Mouse (Mus musculus) mouse trophoblast stem cell (cell line): ENCODE results near the gene Pxn.
"Not testable (repeated sequence)": the region's sequence is repeated elsewhere in the genome, so short reads cannot be mapped to it uniquely, and the experiment has no call there.

Experiments used
- in situ Hi-C, 2 experiments: fragments of 300-500 bp; cut with MseI, MboI; formaldehyde crosslinking; loops; 2 replicates in 1 of 2; 3 replicates in 1 of 2; pipeline ENCODE4 v1.15.1; 2025

Pxn gene

DNA sequence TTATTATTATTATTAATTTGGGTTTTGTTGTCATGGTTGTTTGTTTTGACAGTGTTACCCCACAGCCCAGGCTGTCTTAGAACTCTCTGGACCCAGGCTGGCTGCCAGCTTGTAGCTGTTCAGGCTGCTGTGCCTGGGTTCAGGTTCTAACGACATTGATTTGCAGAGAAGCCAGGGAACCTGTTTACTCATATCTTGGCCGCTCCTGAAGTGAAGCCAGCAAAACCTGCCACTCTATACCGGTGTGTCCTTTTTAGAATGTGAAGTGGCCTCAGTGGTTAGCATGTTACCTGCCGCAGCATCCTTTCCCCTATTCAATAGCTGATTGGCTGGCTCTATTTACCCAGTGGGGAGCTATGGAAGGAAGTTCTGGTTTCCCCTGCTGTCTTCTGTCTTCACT lies 19.8 kb upstream of the Pxn start:
- in situ Hi-C loops, result no loop called here

DNA sequence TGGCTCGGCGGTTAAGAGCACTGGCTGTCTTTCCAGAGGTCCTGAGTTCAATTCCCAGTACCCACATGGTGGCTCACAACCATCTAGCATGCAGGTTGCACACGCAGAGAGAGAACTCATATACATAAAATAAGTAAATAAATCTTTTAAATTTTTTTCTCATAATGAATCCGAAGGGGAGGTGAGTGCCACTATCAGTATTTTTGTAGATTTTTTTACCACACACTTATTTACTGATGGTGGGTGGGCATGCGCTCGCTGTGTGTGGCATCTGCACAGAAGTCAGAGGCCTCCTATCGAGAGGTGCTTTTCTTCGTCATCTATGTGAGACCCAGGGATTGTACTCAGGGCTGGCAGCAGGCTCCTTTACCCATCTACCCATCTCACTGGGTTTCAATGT lies 19.1 kb upstream of the Pxn start:
- in situ Hi-C loops, result no loop called here

DNA sequence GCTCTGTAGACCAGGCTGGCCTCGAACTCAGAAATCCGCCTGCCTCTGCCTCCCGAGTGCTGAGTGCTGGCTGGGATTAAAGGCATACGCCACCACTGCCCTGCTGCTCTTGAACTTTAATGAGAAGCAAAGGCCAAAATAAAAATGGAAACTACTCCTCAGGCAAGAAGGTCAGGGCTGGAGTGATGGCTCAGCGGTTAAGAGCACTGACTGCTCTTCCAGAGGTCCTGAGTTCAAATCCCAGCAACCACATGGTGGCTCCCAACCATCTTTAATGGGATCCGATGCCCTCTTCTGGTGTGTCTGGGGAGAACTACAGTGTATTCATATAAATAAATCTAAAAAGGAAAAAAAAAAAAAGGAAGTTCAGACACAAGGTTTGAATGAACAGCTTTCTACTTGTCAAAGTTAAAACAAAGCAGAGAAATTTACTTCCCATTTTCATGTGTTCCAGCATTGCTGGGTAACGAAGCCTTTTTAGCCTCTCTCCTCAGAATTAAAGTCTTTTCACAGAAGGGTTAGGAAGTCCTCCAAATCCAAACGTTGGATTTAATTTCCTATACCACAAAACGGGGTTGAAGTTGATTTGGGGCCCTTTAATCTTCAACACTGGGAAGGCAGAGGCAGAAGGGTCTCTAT lies 18.4 kb upstream of the Pxn start:
- in situ Hi-C loops, result no loop called here

DNA sequence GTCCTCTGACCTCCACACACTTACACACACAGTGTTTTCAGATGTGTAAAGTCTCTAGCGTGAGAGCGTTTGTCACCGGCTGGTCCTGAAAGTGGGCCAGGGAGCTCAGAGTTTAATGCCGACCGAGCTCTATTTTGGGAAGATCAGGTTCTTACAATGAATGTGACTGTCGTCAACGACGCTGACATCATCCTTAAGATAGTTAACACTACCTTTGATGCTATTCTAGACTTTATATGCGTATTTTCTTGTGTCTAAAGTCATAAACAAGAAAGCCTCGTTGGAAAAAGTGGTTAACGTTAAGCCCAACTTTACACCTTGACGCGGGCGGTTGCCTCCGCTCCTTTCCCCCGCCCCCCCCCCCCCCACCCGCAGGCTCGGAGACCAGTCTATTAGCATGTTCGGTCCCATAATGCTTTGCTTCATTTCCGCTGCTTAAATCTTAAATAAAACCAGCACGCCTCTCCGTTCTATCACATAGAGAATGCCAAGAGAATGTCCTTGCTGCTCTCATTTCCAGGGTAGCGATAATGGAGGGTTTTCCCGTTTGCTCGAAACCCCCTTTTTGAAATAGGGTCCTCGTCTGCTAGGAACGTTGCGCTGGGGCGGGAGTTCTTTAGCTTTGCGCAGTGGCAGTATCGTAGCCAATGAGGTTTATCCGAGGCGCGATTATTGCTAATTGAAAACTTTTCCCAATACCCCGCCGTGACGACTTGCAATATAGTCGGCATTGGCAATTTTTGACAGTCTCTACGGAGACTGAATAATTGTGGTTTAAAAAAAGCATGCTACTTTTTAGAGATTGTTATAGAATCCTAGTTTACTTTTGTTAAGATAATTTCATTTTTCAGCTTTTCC lies 17.4 kb upstream of the Pxn start:
- in situ Hi-C loops, result no loop called here

DNA sequence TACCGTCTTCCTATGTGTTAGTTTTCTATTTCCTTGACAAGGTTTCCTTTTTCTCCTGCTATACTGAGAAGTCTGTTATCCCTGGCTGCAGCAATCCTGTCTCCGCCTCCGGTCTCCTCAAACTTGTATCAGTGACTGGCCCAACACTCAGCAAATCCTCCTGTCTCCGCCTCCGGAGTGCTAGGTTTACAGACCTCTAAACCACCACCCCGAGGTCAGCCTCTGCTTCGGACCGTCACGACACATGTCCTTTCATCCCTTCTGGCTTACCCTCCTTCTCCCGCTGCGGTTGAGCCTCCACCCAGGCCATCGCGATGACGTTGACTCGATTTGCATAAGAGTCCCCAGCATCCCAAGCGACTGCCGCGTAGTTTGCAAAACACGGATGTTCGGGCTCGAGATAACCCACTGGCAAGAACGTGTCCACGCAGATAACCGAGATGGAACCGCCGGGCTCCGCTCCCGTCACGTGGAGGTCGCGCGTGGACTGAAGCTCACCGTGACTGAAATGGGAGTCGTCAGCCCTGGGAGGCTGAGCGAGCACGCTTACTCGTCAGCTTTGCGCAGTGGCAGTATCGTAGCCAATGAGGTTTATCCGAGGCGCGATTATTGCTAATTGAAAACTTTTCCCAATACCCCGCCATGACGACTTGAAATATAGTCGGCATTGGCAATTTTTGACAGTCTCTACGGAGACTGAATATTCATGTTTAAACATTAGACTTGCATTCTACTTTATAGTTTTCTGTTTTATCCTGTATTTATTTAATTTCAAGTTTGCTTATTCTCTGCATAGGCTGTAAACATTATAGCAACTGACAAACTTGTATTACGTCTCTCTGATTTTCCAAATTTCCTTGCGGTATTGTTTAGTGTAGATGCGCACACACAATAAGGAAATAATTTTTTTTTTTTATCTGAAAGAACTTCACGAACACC lies 16.5 kb upstream of the Pxn start:
- in situ Hi-C loops, result no loop called here

DNA sequence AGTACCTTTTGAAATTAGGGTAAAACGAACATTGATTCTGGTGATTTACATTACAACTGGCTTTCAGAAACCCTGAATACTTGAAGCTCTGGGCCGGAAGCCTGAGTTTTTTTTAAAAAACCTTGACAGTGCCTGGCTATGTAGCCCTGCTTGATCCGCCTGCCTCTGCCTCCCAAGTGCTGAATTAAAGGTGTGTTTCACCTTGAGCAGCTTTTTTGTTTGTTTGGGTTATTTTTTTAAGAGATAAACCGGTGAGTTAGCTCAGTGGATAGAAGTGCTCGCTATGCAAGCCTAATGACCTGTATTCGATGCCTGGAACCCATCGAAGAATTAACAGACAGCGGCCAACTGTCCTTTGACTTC lies 15.9 kb upstream of the Pxn start:
- in situ Hi-C loops, result no loop called here

DNA sequence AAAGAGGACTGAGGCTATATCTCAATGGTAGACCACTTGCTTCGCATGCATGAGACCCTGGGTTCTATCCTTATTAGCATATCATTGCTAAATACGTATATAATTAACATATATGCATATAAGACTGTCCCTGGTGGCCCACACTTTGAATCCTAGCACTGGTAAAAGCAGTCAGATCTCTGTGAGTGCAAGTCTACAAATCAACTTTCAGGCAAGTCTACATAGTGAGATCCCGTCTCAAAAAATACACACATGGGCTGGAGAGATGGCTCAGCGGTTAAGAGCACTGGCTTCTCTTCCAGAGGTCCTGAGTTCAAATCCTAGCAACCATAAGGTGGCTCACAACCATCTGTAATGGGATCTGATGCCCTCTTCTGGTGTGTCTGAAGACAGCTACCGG lies 15.4 kb upstream of the Pxn start:
- in situ Hi-C loops, result no loop called here

DNA sequence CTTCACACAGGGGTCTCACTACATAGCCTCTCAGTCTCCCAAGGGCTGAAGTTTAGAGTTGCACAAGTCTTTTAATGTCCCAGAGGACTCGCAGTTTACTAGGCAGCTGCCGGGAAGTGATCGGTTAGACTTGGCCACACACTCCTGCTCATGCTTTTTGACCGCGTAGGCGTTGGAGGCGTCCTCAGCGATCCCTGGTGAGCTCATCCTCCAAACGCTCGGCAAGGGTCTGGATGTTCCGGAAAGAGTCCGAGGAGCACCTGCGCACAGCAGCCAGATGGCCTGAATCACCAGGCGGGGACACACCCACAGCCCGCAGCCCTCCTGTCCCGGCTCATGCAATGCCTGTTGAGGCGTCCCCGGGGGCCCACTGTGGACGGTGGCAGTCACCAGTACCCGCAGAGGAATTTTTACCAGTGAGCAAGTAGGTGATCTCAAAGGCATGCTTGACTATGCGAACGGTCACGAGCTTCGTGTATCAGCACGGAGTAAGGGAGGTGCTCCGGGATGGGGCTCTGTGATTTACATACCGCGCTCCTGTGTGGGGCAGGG lies 14.6 kb upstream of the Pxn start:
- in situ Hi-C loops, result no loop called here

DNA sequence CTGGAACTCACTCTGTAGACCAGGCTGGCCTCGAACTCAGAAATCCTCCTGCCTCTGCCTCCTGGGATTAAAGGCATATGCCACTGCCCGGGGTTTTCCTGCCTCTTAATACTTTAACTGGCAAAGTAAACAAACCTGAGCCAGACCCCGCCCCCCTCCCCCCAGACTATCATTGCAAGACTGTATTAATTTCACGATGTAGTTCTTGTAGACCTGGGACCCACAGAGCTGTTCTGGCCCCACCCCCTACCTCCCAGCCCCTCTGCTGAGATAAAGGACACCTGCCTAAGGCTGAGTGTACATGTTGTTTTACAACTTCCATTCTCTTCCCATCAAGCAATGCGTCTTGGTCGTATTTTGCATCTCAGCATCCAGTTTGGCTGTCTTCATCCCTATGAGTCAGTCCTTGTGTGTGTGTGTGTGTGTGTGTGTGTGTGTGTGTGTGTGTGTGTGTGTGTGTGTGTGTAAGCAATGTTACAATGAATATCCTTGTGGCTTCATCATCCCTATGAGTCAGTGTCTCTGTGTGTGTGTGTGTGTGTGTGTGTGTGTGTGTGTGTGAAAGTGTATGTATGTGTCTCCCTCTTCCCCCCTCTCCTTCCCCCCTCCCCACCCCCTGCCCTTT lies 13.7 kb upstream of the Pxn start:
- in situ Hi-C loops, result no loop called here

DNA sequence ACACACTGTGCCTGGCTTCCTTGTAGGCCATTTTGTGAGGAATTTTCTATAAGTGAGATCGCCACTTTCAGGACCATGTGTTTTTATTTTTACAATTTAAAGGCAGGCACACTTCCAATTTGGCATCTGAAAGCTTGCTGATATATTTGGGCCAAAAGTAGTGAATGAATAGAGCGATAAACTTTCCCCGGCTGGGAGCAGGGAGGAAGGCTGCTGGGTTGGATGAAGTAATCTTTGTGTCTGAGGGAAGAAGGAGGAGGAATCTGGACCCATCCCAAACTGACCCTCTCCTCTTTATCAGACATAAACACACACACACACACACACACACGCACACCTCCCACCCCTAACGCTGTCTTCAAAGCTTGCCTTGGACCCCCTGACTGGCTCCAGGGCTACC lies 13.0 kb upstream of the Pxn start:
- in situ Hi-C loops, result no loop called here

DNA sequence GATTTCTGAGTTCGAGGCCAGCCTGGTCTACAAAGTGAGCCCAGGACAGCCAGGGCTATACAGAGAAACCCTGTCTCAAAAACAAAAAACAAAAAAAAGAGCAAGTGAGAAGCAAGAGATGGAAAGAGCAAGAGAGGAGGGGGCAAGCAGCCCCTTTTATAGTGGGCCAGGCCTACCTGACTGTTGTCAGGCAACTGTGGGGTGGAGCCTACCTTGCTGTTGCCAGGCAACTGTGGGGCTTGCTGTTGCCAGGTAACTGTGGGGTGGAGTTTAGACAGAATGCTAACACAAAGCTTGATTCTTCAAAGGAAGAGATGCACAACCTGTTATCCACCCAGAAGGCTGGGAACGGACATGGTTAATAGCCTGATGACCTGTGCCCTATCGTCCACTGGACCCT lies 10.9 kb upstream of the Pxn start:
- in situ Hi-C loops, result not testable (repeated sequence)

DNA sequence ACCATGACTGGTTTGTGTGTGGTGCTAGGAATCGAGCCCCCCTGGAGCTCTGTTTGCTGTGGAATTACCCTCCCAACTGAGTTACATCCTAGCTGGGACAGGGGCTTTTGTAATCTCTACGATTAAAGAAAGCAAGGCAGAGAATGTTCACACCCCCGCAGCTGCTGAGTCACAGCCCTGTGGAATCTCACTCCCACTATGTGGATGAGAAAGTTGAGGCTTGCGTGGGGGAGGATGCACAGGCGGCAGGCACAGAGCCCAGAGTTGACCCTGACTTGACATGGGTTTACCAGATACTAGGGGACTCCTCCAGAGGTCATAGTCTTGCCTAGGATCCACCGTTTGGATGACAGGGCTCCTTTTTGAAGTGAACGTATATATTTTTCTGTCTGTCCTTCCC lies 9.4 kb upstream of the Pxn start:
- in situ Hi-C loops, result no loop called here

DNA sequence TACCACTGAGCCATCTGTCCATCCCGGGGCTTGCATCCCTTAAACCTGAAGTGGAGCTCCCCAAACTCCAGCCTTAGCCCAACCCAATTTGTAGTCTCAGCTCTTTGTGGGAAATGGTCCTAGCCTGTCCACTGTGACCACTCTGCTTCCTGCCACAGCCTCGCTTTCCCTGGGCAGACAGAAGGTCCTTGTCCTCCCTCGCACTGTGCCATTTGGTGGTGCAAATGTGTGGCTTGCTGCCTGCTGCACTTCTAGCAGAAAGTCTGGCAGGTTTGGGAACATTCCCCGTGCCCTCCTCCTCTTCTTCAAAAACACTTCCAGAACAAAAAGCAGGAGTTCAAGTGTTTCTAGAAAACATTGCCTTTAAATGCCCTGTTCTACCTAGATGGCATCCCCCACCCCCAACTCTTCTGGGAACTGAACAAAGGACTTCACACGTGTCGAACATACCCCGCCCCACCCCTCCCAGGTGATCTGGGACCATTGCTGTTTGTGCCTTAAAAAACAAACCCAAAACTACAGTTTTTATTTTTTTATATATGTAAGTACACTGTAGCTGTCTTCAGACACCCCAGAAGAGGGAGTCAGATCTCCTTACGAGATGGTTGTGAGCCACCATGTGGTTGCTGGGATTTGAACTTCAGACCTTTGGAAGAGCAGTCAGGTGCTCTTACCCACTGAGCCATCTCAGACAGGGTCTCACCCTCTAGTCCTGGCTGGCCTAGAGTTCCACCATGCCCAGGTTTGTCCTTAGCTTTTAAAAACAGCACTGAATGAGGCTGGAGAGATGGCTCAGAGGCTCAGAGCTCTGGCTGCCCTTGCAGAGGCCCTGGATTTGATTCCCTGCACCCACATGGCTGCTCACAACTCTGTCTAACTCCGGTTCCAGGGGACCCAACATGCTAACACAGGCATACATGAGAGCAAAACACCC lies 7.9 kb upstream of the Pxn start:
- in situ Hi-C loops, result no loop called here

DNA sequence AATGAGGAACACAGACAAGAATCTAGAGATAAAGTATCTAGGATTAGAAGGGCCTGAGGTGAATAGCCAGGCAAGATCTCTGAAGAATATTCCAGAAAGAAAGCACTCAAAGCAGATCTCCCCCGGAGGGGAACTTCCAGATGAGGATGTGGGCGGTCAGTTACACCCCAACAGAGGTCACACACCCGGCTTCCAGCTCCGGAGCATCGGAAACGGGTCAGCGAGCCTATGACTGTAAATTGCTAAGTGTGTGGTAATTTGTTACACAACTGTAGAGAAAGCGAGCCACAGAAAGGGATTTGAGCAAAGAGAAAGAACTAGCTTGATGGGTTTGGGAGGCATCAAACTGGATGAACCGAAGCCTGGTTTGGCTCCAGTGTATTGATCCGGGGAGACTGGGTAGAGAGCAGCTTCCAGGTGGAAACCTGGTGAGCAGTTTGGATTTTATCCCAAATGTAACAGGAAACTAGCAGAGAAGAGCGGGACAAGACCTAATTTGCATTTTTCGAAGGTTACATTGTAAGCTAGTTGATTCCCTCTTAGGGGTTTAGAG lies 6.0 kb upstream of the Pxn start:
- in situ Hi-C loops, result no loop called here

DNA sequence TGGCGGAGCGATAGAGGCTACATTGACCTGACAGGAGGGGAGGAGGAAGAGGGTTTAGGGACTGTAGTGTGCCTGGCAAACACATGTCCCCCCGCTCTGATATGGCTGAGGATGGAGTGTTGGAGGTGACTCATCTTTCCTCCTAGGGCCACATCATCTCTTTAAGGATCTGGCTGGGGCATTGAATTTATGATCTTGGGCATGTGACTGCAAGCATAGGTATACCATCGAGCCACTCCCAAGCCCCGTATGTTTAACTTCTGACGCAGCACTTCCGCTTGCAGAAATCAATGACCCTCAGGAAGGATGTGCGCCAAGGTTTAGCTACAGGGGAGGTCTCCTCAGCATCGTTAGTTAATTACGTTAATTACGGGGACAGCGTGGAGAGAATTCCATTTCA lies 3.4 kb upstream of the Pxn start:
- in situ Hi-C loops, result no loop called here

DNA sequence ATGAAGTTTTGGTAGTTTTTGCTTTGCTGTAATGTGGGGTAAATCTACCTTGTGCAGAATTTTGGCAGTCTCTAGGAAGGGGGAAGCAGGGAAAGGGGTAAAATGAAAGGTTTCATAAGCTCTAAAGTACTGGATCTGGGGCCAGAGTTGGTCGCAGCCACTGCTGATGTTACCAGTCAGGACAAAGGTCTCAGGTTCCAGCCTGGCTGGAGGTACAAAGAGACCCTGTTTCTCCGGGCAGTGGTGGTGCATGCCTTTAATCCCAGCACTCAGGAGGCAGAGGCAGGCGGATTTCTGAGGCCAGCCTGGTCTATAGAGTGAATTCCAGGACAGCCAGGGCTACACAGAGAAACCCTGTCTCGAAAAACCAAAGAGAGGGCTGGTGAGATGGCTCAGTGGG lies 859 bp upstream of the Pxn start:
- in situ Hi-C loops, result loop anchor here (5.0 kb wide), 1 partner anchor 37 kb away; no protein-coding TSS in a partner anchor

DNA sequence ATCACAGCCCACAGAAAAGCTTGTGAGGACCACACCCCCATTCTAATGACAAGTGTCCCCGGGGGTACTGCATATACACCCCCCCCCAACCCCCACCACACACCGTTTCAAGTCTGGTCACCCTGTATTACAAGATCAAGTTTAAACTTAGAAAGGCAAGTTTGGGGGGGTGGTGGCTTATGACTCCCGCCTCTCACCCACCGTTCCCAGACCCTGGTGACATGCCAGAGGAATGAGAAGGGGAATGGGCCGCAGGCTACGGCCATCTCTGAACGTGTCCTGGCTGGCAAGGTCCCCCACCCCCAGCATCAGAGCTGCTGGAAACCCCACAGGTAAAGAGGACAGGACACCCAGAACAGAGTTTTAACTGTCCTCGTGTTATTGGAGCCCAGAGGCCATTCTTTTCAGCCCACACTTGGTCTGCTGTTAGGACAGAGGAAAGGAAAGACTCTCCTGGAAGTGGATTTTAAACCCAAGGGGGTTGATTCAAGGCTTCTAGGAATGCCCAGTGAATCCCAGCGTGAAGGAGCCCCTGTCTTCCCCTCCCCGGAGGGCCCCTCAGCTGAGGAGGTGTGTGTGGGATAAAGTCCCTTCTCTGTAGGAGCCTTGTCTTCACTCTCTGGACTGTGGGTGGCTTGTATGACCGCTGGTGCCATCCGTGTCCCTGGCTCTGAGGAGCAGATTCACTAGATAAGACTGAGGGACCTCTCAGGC lies 948 bp downstream of the Pxn start:
- in situ Hi-C loops, result loop anchor here (5.0 kb wide), 1 partner anchor 35 kb away; no protein-coding TSS in a partner anchor

DNA sequence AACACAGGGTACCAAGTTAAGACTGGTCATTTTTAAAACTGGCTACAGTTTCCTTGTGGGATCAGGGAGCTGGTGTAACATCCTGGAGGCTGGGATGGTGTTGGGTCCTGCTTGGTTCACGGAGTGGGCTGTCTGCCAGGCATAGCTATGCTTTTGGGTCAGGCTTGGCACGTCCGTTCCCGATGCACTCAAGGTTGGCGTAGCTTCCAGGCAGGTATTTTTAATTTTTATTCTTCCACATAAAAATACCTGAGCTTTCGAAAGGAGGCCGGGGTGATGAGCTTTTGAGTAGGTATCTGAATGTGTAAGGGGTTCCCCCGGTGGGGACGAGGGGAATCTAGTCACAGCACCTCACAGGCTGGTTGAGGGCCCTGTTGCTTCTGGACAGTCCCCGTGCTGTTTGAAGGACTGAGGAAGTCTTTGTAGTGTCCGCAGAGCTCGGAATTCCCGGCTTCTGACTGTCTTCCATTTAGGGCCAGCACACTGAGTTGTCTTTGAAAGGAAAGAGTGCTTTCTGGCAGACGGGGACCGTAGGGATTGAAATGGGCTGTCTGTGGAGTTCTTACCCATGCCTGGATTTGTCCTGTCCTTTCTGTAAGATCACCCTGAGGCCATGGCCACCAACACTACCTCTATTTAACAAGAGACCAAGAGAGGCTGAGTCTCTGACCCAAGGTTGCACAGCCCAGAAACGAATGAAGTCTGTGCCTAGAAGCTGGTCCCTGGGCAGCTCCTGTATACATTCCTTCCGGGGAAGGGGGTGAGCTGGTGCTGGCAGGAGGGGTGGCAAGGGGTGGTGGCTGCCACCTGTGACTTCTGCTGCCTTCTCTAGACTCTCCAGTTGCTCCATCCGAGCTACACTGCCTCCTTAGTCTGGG lies 1.7 kb downstream of the Pxn start:
- in situ Hi-C loops, result loop anchor here (5.0 kb wide), 1 partner anchor 34 kb away; no protein-coding TSS in a partner anchor

DNA sequence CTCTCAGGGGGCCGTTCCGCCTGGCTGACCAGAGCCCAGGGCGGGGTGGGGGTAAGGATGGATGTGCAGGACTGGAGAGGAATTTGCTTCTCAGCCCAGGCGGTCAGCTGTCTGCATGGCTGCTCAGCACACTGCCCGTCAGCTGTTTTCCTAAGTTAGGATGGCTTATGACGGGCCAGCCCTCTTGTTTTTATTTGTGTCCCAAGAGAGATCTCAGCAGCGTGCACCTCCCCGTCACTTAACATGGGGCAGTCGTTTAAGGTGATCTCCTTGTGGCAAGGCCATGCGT lies 2.3 kb downstream of the Pxn start:
- in situ Hi-C loops, result loop anchor here (5.0 kb wide), 1 partner anchor 33 kb away; no protein-coding TSS in a partner anchor
